Mouse (Mus musculus) liver, postnatal 0 days (tissue): Measurements from ENCODE around the gene Dus1l. TPM values are rescaled to one million over a fixed set of nuclear protein-coding genes. Genes with fewer than 3 reads are reported as not detected.
A peak's percentile ranks its signal among the peaks of the same experiment; 100 is the strongest.

Source experiments
- ATAC-seq: fragments of 200-750 bp; cut with Nextera tagmentation; 2 replicates; pipeline ENCODE4 v1.8.0; 2017; ENCODE audit warnings: mild to moderate bottlenecking, moderate library complexity
- DNase-seq: peaks from one replicate; pipeline ENCODE4 v3.0.0-alpha.2; 2016
- H3K27ac ChIP-seq: fragments of 300-500 bp; sonication (generic); 2 replicates; pipeline ENCODE4 v1.5.1; 2014; ENCODE audit warnings: antibody characterized with exemption, moderate library complexity, mild to moderate bottlenecking, low read depth
- H3K27me3 ChIP-seq: fragments of 300-500 bp; sonication (generic); 2 replicates; pipeline ENCODE4 v1.6.1; 2014; ENCODE audit warnings: low read length, control low read depth, mixed read lengths; ENCODE audit not compliant: insufficient read depth
- H3K36me3 ChIP-seq: fragments of 300-500 bp; sonication (generic); replicated peaks from 2 replicates; pipeline ENCODE4 v1.6.1; 2014; ENCODE audit warnings: mild to moderate bottlenecking, control low read depth, low read length, moderate library complexity, mixed read lengths; ENCODE audit not compliant: insufficient read depth
- H3K4me1 ChIP-seq: fragments of 300-500 bp; sonication (generic); 2 replicates; pipeline ENCODE4 v1.6.1; 2014; ENCODE audit warnings: antibody characterized with exemption, mild to moderate bottlenecking, control low read depth; ENCODE audit not compliant: insufficient read depth
- H3K4me2 ChIP-seq: fragments of 300-500 bp; sonication (generic); 2 replicates; pipeline ENCODE4 v1.6.1; 2014; ENCODE audit warnings: low read depth, mild to moderate bottlenecking, low read length, moderate library complexity, mixed read lengths
- H3K4me3 ChIP-seq: fragments of 300-500 bp; sonication (generic); 2 replicates; pipeline ENCODE4 v1.5.1; 2014; ENCODE audit warnings: low read depth, low read length
- H3K9ac ChIP-seq: fragments of 300-500 bp; sonication (generic); replicated peaks from 2 replicates; pipeline ENCODE4 v1.6.1; 2014; ENCODE audit warnings: mild to moderate bottlenecking, moderate library complexity
- H3K9me3 ChIP-seq: fragments of 300-500 bp; sonication (generic); 2 replicates; pipeline ENCODE4 v1.6.1; 2016; ENCODE audit warnings: mild to moderate bottlenecking, control low read depth, low read length, mixed read lengths
- CTCF ChIP-seq: sonication (generic); IDR thresholded peaks from 2 replicates; pipeline ENCODE4 v1.5.1; 2016; ENCODE audit warnings: antibody characterized with exemption, low read depth
- EP300 ChIP-seq: IDR thresholded peaks from 2 replicates; pipeline ENCODE4 v1.6.1; 2016; ENCODE audit warnings: antibody characterized with exemption, low read depth, mild to moderate bottlenecking
- WGBS: fragments of 180-500 bp; shearing (Covaris S2); extraction: QIAGEN DNeasy Blood & Tissue Kit; methylation state at CpG from one replicate; pipeline ENCODE4 v1.1.7; 2014; ENCODE audit not compliant: insufficient replicate concordance; 5-methylcytosine and 5-hydroxymethylcytosine counted together
- polyA plus RNA-seq: library from polyadenylated mRNA; unstranded; fragments of >200 nt; fragmentation: Nextera tagmentation; extraction: Ambion mirVana; gene quantifications from 2 replicates; pipeline ENCODE4 v1.2.1, GENCODE M21; 2015

Dus1l gene
- polyA plus RNA-seq, 1 experiment from 2014 or later: 46.8 TPM

- no peaks in the 10 kb centered on the region for H3K27me3 ChIP-seq
- 76% methylated on average over 7 of the region's 7 CpGs for WGBS
- H3K4me1 ChIP-seq: no peaks in the 10 kb centered on the region
- H3K9me3 ChIP-seq: no peaks in the 10 kb centered on the region
- no peak overlapping the region for H3K9ac ChIP-seq
- no peak overlapping the region for H3K4me2 ChIP-seq
- ATAC-seq: peak; percentile 32; the same call in 1 of the 2 replicates
- no peak for DNase-seq
- TF ChIP-seq CTCF: no peak
- no peak for TF ChIP-seq EP300
- no peak overlapping the region for H3K27ac ChIP-seq
- no peak overlapping the region for H3K4me3 ChIP-seq
- peaks cover 45% of the 10 kb centered on the region for H3K36me3 ChIP-seq
Measured at GRCm38 (mm10) chr11:120805375-120806298, 9.4 kb upstream of the Dus1l start.

- H3K4me1 ChIP-seq: peaks cover 3% of the 10 kb centered on the region; the same call in 1 of the 2 replicates
- no peaks in the 10 kb centered on the region for H3K9me3 ChIP-seq
- H3K27me3 ChIP-seq: no peaks in the 10 kb centered on the region
- H3K4me3 ChIP-seq: no peak overlapping the region
- no peak for TF ChIP-seq EP300
- ATAC-seq (no peak), DNase-seq (no peak)
- H3K4me2 ChIP-seq: no peak overlapping the region
- H3K9ac ChIP-seq: no peak overlapping the region
- H3K36me3 ChIP-seq: peaks cover 36% of the 10 kb centered on the region
- H3K27ac ChIP-seq: no peak overlapping the region
- 70% methylated on average over 4 of the region's 4 CpGs for WGBS
Measured at GRCm38 (mm10) chr11:120804769-120805168, 8.6 kb upstream of the Dus1l start.

GRCm38 (mm10) chr11:120804274-120804673, 8.1 kb upstream of the Dus1l start:
- TF ChIP-seq CTCF (no peak), EP300 (no peak)
- H3K9me3 ChIP-seq: no peaks in the 10 kb centered on the region
- no peak overlapping the region for H3K4me2 ChIP-seq
- H3K4me3 ChIP-seq: no peak overlapping the region
- no peak overlapping the region for H3K27ac ChIP-seq
- WGBS: 77% methylated on average over 7 of the region's 7 CpGs
- ATAC-seq (no peak), DNase-seq (no peak)
- peaks cover 3% of the 10 kb centered on the region; the same call in 1 of the 2 replicates for H3K4me1 ChIP-seq
- H3K9ac ChIP-seq: no peak overlapping the region
- peaks cover 31% of the 10 kb centered on the region for H3K36me3 ChIP-seq
- H3K27me3 ChIP-seq: no peaks in the 10 kb centered on the region

GRCm38 (mm10) chr11:120800061-120800904, 4.1 kb upstream of the Dus1l start:
- Histone ChIP-seq H3K4me3 (no peak overlapping the region), H3K4me2 (peak overlapping the region; percentile 28), H3K27ac (no peak overlapping the region), H3K9me3 (no peaks in the 10 kb centered on the region), H3K27me3 (no peaks in the 10 kb centered on the region), H3K36me3 (no peaks in the 10 kb centered on the region), H3K9ac (no peak overlapping the region; the same call in 1 of the 2 replicates), H3K4me1 (peaks cover 7% of the 10 kb centered on the region)
- TF ChIP-seq CTCF (peak; percentile 94), EP300 (no peak)
- peak; percentile 88 for DNase-seq
- peak; percentile 59 for ATAC-seq
- 15% methylated on average over 10 of the region's 10 CpGs for WGBS

GRCm38 (mm10) chr11:120799316-120799890, 3.2 kb upstream of the Dus1l start:
- WGBS: 49% methylated on average over 6 of the region's 6 CpGs

GRCm38 (mm10) chr11:120798244-120798643, 2.0 kb upstream of the Dus1l start:
- Histone ChIP-seq H3K36me3 (peaks cover 11% of the 10 kb centered on the region), H3K4me1 (peaks cover 13% of the 10 kb centered on the region), H3K9me3 (no peaks in the 10 kb centered on the region), H3K4me3 (no peak overlapping the region), H3K27ac (no peak overlapping the region), H3K27me3 (no peaks in the 10 kb centered on the region), H3K4me2 (no peak overlapping the region), H3K9ac (no peak overlapping the region)
- DNase-seq (no peak), ATAC-seq (no peak)
- 39% methylated on average over 3 of the region's 3 CpGs for WGBS
- TF ChIP-seq EP300: no peak
- TF ChIP-seq CTCF: no peak

More at GRCm38 (mm10) chr11:120799316-120799890, 3.2 kb upstream of the Dus1l start:
- no peak for DNase-seq
- H3K36me3 ChIP-seq: no peaks in the 10 kb centered on the region
- no peak overlapping the region for H3K27ac ChIP-seq
- TF ChIP-seq EP300 (no peak), CTCF (no peak)
- H3K9ac ChIP-seq: no peak overlapping the region
- no peak for ATAC-seq
- no peak overlapping the region for H3K4me3 ChIP-seq
- peaks cover 13% of the 10 kb centered on the region for H3K4me1 ChIP-seq
- no peak overlapping the region for H3K4me2 ChIP-seq
- H3K27me3 ChIP-seq: no peaks in the 10 kb centered on the region
- no peaks in the 10 kb centered on the region for H3K9me3 ChIP-seq
